Mouse (Mus musculus): Measurements from ENCODE around the gene Raver2.

- TF ChIP-seq FLI1 (IDR thresholded peaks at IDR 0.05; ENCODE audit: low read length) (no peak), GATA1 (IDR thresholded peaks at IDR 0.05; ENCODE audit: borderline replicate concordance, low read length) (no peak)
These were observed 95.9 kb downstream of the Raver2 start for GRCm38 (mm10) chr4:101164673-101165072.

Measured in megakaryocyte, embryonic 14.5 days (primary cell).